Mouse (Mus musculus) lung, embryonic 15.5 days (tissue): ENCODE results near the gene Nck1. TPM values are rescaled to one million over a fixed set of nuclear protein-coding genes. Genes with fewer than 3 reads are reported as not detected.

Source experiments
- ATAC-seq: fragments of 200-750 bp; cut with Nextera tagmentation; 2 replicates; pipeline ENCODE4 v1.8.0; 2017; ENCODE audit warnings: moderate number of reproducible peaks, borderline replicate concordance; ENCODE audit not compliant: low FRiP score, low TSS enrichment; ENCODE audit errors: extremely low read depth
- H3K27ac ChIP-seq: fragments of 300-500 bp; sonication (generic); 2 replicates; pipeline ENCODE4 v1.5.1; 2015; ENCODE audit warnings: moderate library complexity, mild to moderate bottlenecking, inconsistent platforms
- H3K27me3 ChIP-seq: fragments of 300-500 bp; sonication (generic); 2 replicates; pipeline ENCODE4 v1.6.1; 2015; ENCODE audit warnings: inconsistent platforms
- H3K36me3 ChIP-seq: fragments of 300-500 bp; sonication (generic); 2 replicates; pipeline ENCODE4 v1.6.1; 2015; ENCODE audit warnings: inconsistent platforms
- H3K4me1 ChIP-seq: fragments of 300-500 bp; sonication (generic); 2 replicates; pipeline ENCODE4 v1.6.1; 2015; ENCODE audit warnings: inconsistent platforms
- H3K4me2 ChIP-seq: fragments of 300-500 bp; sonication (generic); 2 replicates; pipeline ENCODE4 v1.6.1; 2015; ENCODE audit warnings: inconsistent platforms, mild to moderate bottlenecking, moderate library complexity
- H3K4me3 ChIP-seq: fragments of 300-500 bp; sonication (generic); 2 replicates; pipeline ENCODE4 v1.5.1; 2015; ENCODE audit warnings: mild to moderate bottlenecking, inconsistent platforms
- H3K9ac ChIP-seq: fragments of 300-500 bp; sonication (generic); 2 replicates; pipeline ENCODE4 v1.6.1; 2015; ENCODE audit warnings: inconsistent platforms
- H3K9me3 ChIP-seq: fragments of 300-500 bp; sonication (generic); 2 replicates; pipeline ENCODE4 v1.6.1; 2016; ENCODE audit warnings: inconsistent platforms
- WGBS: fragments of 180-500 bp; shearing (Covaris S2); methylation state at CpG from one replicate; pipeline ENCODE4 v1.1.7; 2015; 5-methylcytosine and 5-hydroxymethylcytosine counted together
- polyA plus RNA-seq: library from polyadenylated mRNA; unstranded; fragments of >200 nt; fragmentation: Nextera tagmentation; extraction: Ambion mirVana; gene quantifications from 2 replicates; pipeline ENCODE4 v1.2.1, GENCODE M21; 2015

Gene Nck1
- polyA plus RNA-seq, 1 experiment from 2014 or later = 76.6 TPM

DNA sequence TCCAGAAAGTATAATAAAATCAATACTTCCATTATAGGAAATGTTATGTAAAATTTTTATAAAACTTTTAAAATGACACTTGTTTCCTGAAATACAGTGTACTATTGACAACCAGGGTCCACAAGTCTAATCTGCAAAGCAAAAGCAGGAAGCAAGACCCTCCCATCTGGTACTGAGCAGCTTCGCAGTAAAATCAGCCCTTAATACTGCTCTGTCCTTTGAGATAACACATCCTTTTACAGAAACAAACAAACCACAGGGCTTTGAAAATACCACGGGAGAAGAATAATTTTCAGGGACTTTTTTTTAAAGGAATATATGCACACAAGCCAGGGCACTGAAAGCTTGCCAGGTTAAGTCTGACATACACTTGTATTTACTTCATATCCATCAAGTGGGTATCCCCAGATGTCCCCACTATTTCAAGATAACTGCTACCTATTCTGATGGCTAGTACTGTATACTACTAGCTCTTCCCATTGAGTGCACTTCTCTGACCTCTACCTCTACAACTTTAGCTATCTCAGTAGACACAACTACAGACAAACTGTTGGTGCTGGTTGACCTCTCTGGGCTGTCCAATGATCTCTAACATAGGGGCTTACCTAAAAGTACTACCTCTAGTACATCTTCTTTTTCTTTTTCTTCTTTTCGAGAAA is 13.0 kb downstream of the Nck1 start:
- 59% methylated on average over 3 of the region's 3 CpGs for WGBS
- H3K4me2 ChIP-seq = no peak overlapping the region
- H3K9me3 ChIP-seq = no peaks in the 10 kb centered on the region
- no peaks in the 10 kb centered on the region for H3K27me3 ChIP-seq
- no peak for ATAC-seq
- H3K27ac ChIP-seq = no peak overlapping the region
- H3K36me3 ChIP-seq = no peaks in the 10 kb centered on the region
- H3K9ac ChIP-seq = no peak overlapping the region
- peaks cover 11% of the 10 kb centered on the region for H3K4me1 ChIP-seq
- no peak overlapping the region for H3K4me3 ChIP-seq

DNA sequence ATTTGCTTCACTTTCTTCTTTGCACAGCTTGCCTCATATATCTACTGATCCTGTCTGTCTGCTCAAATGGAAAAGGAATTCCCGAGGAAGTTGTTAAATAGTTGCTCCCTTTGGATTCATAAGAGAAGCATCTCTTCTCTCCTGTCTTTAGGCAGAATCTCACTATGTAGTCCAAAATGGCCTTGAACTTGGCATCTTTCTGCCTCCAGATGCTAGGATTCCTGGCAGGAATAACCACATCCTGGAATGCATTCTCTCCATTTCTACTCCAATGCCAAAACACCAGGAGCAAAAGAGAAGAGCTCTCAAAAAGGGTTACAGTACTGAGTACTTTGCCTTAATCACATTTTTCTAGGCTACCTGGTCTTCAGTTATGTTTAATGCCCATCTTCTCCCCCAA is 14.6 kb downstream of the Nck1 start:
- Histone ChIP-seq H3K4me2 (no peak overlapping the region), H3K27me3 (no peaks in the 10 kb centered on the region), H3K36me3 (no peaks in the 10 kb centered on the region), H3K27ac (no peak overlapping the region), H3K4me1 (peaks cover 9% of the 10 kb centered on the region), H3K9ac (no peak overlapping the region), H3K4me3 (no peak overlapping the region), H3K9me3 (no peaks in the 10 kb centered on the region)
- 57% methylated on average over 1 of the region's 1 CpGs for WGBS
- no peak for ATAC-seq

DNA sequence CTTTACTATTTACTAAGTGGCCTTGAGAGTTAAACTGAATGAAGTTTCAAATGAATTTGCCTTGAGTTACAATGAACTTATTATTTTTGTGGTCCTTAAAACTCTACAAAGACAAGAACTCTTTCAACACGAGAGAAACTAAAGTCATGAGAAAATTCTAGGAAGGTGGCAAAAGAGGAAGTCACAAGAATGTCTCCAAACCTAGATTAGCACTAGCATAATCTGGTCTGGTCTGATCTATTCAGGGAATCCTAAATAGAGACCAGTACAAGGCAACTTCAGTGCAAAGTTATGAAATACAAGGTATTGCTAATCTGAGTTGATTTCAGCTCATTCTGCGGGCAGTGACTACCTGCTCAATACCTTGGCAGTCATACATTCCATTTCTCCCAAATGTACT is 20.7 kb downstream of the Nck1 start:
- H3K27ac ChIP-seq = no peak overlapping the region
- H3K9me3 ChIP-seq = no peaks in the 10 kb centered on the region
- no peak overlapping the region for H3K9ac ChIP-seq
- no peaks in the 10 kb centered on the region for H3K27me3 ChIP-seq
- 80% methylated on average over 2 of the region's 2 CpGs for WGBS
- H3K4me1 ChIP-seq = no peaks in the 10 kb centered on the region
- no peak for ATAC-seq
- no peak overlapping the region for H3K4me3 ChIP-seq
- no peak overlapping the region for H3K4me2 ChIP-seq
- H3K36me3 ChIP-seq = no peaks in the 10 kb centered on the region

DNA sequence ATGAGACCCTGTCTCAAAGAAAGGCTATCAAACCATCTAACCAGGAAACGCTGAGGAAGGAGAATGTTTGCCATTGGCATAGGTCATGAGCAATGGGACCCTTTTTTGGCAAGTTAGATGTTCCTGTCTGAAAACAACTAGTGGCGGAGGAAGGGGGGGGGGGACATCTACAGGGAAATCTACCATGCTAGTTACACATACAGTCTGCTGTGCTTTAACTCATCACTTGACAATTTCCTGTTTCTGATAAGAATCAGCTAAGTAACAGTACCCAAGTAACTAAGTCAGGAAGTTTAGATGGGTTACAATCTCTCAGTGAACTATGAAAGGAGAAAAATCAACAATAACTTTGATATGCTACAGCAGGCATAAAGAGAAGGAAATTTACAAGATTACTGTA is 23.9 kb downstream of the Nck1 start:
- Histone ChIP-seq H3K4me1 (no peaks in the 10 kb centered on the region), H3K27me3 (no peaks in the 10 kb centered on the region), H3K9me3 (no peaks in the 10 kb centered on the region), H3K9ac (no peak overlapping the region), H3K4me2 (no peak overlapping the region), H3K36me3 (no peaks in the 10 kb centered on the region), H3K4me3 (no peak overlapping the region), H3K27ac (no peak overlapping the region)
- no peak for ATAC-seq
- 59% methylated on average over 2 of the region's 2 CpGs for WGBS

DNA sequence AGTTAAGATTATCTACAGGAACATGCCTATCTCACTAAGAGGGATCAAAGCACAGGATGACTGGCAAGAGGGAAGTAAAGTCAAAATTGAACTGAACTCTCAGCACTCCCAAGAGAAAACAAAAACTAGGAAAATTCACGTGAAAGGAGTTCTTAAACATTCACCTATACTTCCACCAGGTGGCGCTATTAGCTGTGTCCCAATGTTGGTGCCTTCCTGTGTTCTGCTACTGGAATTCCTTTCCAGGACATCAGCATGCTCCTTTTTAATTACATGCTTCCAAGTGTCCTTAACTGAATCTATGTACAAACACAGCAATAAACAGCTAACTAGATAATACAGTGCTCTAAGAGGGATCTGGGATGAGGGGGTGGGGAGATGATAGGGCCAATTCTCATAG is 25.3 kb downstream of the Nck1 start:
- Histone ChIP-seq H3K4me2 (no peak overlapping the region), H3K9me3 (no peaks in the 10 kb centered on the region), H3K27ac (no peak overlapping the region), H3K27me3 (no peaks in the 10 kb centered on the region), H3K4me1 (no peaks in the 10 kb centered on the region), H3K36me3 (no peaks in the 10 kb centered on the region), H3K4me3 (no peak overlapping the region), H3K9ac (no peak overlapping the region)
- no peak for ATAC-seq
- WGBS = 3% methylated on average over 2 of the region's 2 CpGs

DNA sequence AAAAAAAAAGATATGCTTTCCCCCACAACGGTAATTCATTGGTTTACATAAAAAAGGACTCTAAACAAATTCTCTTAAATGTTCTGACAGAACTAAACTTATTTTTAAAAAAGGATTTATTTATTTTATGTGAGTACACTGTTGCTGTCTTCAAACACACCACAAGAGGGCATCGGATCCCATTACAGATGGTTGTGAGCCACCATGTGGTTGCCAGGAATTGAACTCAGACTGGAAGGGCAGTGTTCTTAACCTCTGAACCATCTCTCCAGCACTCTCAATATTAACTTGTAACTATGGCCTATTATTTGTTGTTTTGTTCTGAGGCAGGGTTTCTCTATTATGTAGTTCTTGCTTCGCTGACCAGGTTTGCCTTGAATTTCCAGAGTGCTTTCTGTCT is 25.9 kb downstream of the Nck1 start:
- Histone ChIP-seq H3K4me1 (no peaks in the 10 kb centered on the region), H3K27me3 (no peaks in the 10 kb centered on the region), H3K27ac (no peak overlapping the region), H3K9ac (no peak overlapping the region), H3K4me2 (no peak overlapping the region), H3K9me3 (no peaks in the 10 kb centered on the region), H3K4me3 (no peak overlapping the region), H3K36me3 (no peaks in the 10 kb centered on the region)
- ATAC-seq = no peak
- 92% methylated on average over 3 of the region's 3 CpGs for WGBS

DNA sequence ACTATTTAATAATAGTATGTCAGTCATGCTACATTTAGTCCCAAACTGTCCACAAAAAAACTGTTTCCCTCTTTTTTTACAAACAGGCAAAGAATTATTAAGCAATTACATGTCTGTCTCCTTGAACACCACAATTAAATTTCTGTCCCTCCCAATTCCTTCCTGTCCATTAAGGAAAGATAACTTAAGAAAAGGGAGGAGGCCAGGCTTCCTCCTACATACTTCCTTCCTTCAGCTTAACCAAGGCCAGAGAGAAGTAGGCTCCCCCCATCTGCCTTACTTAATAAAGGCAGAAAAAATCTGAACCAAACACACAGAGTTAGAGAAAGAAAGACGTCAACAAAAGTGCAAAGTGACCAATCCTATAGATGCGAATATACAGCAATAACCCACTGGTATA is 38.4 kb downstream of the Nck1 start:
- no peaks in the 10 kb centered on the region for H3K9me3 ChIP-seq
- no peak overlapping the region for H3K4me2 ChIP-seq
- peaks cover 3% of the 10 kb centered on the region; the same call in 1 of the 2 replicates for H3K4me1 ChIP-seq
- no peak for ATAC-seq
- WGBS = 76% methylated on average over 2 of the region's 2 CpGs
- H3K9ac ChIP-seq = no peak overlapping the region
- no peak overlapping the region for H3K4me3 ChIP-seq
- H3K36me3 ChIP-seq = no peaks in the 10 kb centered on the region
- 0 out of 2 replicates have a peak overlapping the region, but pooled peaks have one; percentile 13 for H3K27ac ChIP-seq
- H3K27me3 ChIP-seq = no peaks in the 10 kb centered on the region

DNA sequence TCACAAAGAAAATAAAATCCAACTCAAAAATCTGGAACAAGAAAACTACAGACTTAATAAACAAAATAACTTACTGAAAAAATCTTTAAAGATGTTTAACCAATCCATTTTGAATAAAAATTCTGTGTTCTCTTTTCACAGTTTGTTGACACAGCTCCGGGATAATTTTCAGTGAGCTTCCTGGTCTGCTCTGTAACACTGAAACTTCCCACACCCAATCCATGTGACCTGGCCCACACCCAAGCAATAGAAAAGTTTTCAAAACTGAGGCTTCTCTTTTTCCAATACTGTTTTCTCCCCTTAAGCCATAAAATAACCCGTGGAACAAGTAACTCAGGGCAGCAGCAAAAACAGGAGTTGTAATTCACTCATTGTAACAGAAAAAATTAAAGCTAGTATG is 39.3 kb downstream of the Nck1 start:
- Histone ChIP-seq H3K27ac (no peak overlapping the region; the same call in 1 of the 2 replicates), H3K4me3 (no peak overlapping the region)
- WGBS = 25% methylated on average over 2 of the region's 2 CpGs

DNA sequence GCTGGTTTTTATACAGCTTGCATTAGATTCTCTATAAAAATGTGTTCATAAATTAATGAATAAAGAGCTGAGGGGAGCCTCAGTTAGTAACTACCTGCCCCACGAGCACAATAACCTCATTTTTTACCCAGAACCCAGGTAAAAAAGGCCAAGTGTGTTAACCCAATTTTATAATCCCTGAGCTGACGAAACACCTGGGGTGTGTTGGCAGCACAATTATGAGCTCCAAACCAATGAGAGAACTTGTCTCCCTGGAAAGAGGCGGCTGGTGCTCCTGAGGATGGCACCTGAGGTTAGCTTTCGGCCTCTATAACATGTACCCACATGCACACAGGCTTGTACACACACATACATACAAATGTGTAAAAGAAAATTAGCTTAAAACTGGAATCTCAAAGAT is 40.4 kb downstream of the Nck1 start:
- Histone ChIP-seq H3K9ac (no peak overlapping the region), H3K4me2 (peak overlapping the region; percentile 9; the same call in 1 of the 2 replicates), H3K27ac (no peak overlapping the region), H3K9me3 (no peaks in the 10 kb centered on the region), H3K4me1 (peaks cover 3% of the 10 kb centered on the region; the same call in 1 of the 2 replicates), H3K27me3 (no peaks in the 10 kb centered on the region), H3K36me3 (peaks cover 4% of the 10 kb centered on the region; the same call in 1 of the 2 replicates), H3K4me3 (peak overlapping the region; percentile 4; the same call in 1 of the 2 replicates)
- WGBS = 84% methylated on average over 4 of the region's 4 CpGs
- ATAC-seq = no peak

More for the DNA sequence above, 39.3 kb downstream of the Nck1 start:
- Histone ChIP-seq H3K4me1 (peaks cover 3% of the 10 kb centered on the region; the same call in 1 of the 2 replicates), H3K4me2 (peak overlapping the region; percentile 20; the same call in 1 of the 2 replicates), H3K36me3 (peaks cover under 1% of the 10 kb centered on the region; the same call in 1 of the 2 replicates), H3K9me3 (no peaks in the 10 kb centered on the region), H3K27me3 (no peaks in the 10 kb centered on the region), H3K9ac (no peak overlapping the region)
- no peak for ATAC-seq

DNA sequence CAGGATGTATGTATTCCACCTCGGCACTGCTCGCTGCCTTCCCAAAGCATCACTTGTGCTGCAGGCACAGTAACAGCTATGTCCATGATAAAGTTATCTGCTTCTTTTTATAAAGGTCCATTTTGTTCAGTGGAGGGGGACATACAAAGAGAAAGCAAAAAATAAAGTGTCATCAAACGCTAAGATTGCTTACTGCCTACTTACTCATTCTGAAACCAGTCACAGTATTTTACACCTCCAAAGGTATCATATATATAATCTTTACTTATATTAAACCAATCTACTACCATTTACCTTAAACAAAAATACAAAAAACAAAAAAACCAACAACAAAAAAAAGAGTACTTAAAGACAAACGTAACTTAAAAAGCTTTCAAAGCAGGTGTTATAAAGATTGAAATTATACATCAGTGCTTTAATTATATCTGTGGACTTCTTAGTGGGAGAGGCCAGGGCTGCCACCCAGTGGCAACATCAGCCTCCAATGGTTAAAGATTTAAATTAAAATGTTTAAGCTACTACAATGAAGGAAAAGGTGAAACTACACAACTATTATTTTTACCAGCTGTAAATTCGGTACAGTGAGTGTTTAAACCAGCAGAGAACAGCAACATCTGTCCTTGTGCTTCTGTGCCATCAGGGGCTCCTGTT is 52.2 kb downstream of the Nck1 start:
- Histone ChIP-seq H3K27ac (no peak overlapping the region), H3K4me2 (no peak overlapping the region), H3K9ac (no peak overlapping the region), H3K27me3 (no peaks in the 10 kb centered on the region), H3K4me1 (peaks cover 3% of the 10 kb centered on the region; the same call in 1 of the 2 replicates), H3K9me3 (no peaks in the 10 kb centered on the region), H3K36me3 (peaks cover 4% of the 10 kb centered on the region; the same call in 1 of the 2 replicates), H3K4me3 (no peak overlapping the region)
- 80% methylated on average over 5 of the region's 5 CpGs for WGBS
- no peak for ATAC-seq

DNA sequence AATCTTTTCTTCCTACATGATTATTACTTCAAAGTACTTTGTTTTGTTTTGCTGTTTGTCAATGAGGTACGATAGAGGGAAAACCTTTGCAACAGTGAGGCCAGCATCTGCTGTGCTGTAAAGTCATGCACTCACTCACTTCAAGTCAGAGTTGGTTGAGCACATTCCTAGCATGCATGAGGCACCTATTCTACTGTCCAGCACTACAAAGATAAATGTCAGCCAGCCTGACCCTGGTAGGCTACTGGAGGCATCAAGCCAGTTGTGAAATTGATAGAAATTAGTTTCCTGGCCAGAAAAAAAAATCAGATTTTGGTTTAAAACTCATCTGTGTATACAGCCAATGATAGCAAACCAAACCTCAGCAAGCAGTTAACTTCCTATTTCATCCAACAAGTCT is 54.5 kb downstream of the Nck1 start:
- Histone ChIP-seq H3K4me3 (no peak overlapping the region), H3K36me3 (peaks cover 4% of the 10 kb centered on the region; the same call in 1 of the 2 replicates), H3K4me1 (peaks cover 14% of the 10 kb centered on the region; the same call in 1 of the 2 replicates), H3K9ac (no peak overlapping the region), H3K27me3 (no peaks in the 10 kb centered on the region), H3K4me2 (no peak overlapping the region), H3K27ac (no peak overlapping the region), H3K9me3 (no peaks in the 10 kb centered on the region)
- WGBS = 83% methylated on average over 1 of the region's 1 CpGs
- ATAC-seq = no peak

DNA sequence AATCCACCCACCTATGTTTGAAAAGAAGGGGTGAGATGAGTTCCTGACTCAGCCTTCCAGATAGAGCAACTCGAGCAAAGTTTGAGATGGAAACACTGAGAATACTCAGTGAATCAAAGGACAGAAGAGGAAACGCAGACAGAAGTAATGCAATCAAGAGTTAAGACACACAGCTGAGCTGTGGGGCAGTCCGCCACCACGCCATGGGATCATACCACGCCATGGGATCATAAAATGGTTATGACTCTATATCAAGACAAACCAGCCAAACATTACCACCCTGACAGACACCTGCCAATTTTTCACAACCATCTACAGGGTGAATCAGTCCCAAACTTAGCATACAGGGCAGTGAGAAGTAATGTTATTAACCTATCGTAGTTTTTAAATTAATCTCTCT is 57.0 kb downstream of the Nck1 start:
- no peak overlapping the region for H3K27ac ChIP-seq
- WGBS = 92% methylated on average over 6 of the region's 6 CpGs
- peaks cover 14% of the 10 kb centered on the region; the same call in 1 of the 2 replicates for H3K4me1 ChIP-seq
- peaks cover 4% of the 10 kb centered on the region; the same call in 1 of the 2 replicates for H3K36me3 ChIP-seq
- no peak overlapping the region for H3K4me3 ChIP-seq
- H3K27me3 ChIP-seq = no peaks in the 10 kb centered on the region
- ATAC-seq = no peak
- H3K9ac ChIP-seq = no peak overlapping the region
- no peak overlapping the region for H3K4me2 ChIP-seq
- H3K9me3 ChIP-seq = no peaks in the 10 kb centered on the region
